Mouse (Mus musculus) neural tube, embryonic 13.5 days (tissue): Measurements from ENCODE around the gene Otub2. TPM values are rescaled to one million over a fixed set of nuclear protein-coding genes. Genes with fewer than 3 reads are reported as not detected.
"Not testable (repeated sequence)": the region's sequence is repeated elsewhere in the genome, so short reads cannot be mapped to it uniquely, and the experiment has no call there.

Experiments used
- ATAC-seq: fragments of 200-750 bp; cut with Nextera tagmentation; 2 replicates; pipeline ENCODE4 v1.8.0; 2017; ENCODE audit warnings: low read depth, mild to moderate bottlenecking, moderate TSS enrichment, moderate library complexity
- H3K27ac ChIP-seq: fragments of 300-500 bp; sonication (generic); replicated peaks from 2 replicates; pipeline ENCODE4 v1.5.1; 2015; ENCODE audit warnings: moderate library complexity, mild to moderate bottlenecking, inconsistent platforms
- H3K27me3 ChIP-seq: fragments of 300-500 bp; sonication (generic); 2 replicates; pipeline ENCODE4 v1.6.1; 2015; ENCODE audit warnings: mild to moderate bottlenecking, inconsistent platforms
- H3K36me3 ChIP-seq: fragments of 300-500 bp; sonication (generic); 2 replicates; pipeline ENCODE4 v1.6.1; 2015; ENCODE audit warnings: mild to moderate bottlenecking, inconsistent platforms
- H3K4me1 ChIP-seq: fragments of 300-500 bp; sonication (generic); replicated peaks from 2 replicates; pipeline ENCODE4 v1.6.1; 2015; ENCODE audit warnings: inconsistent platforms
- H3K4me2 ChIP-seq: fragments of 300-500 bp; sonication (generic); 2 replicates; pipeline ENCODE4 v1.6.1; 2015; ENCODE audit warnings: inconsistent platforms, mild to moderate bottlenecking, moderate library complexity
- H3K4me3 ChIP-seq: fragments of 300-500 bp; sonication (generic); 2 replicates; pipeline ENCODE4 v1.5.1; 2015; ENCODE audit warnings: mild to moderate bottlenecking, inconsistent platforms
- H3K9ac ChIP-seq: fragments of 300-500 bp; sonication (generic); 2 replicates; pipeline ENCODE4 v1.6.1; 2015; ENCODE audit warnings: moderate library complexity, mild to moderate bottlenecking, inconsistent platforms
- H3K9me3 ChIP-seq: fragments of 300-500 bp; sonication (generic); 2 replicates; pipeline ENCODE4 v1.6.1; 2016; ENCODE audit warnings: inconsistent platforms
- WGBS: fragments of 180-500 bp; shearing (Covaris S2); methylation state at CpG from one replicate; pipeline ENCODE4 v1.1.7; 2015; 5-methylcytosine and 5-hydroxymethylcytosine counted together
- polyA plus RNA-seq: library from polyadenylated mRNA; unstranded; fragments of >200 nt; fragmentation: Nextera tagmentation; extraction: Ambion mirVana; gene quantifications from 2 replicates; pipeline ENCODE4 v1.2.1, GENCODE M21; 2015

Otub2 gene
- polyA plus RNA-seq, 1 experiment from 2014 or later = 24.2 TPM

GRCm38 (mm10) chr12:103425016-103425728 is 36.7 kb downstream of the Otub2 start:
- H3K36me3 ChIP-seq = peaks cover 12% of the 10 kb centered on the region
- peak overlapping the region; percentile 96 for H3K4me3 ChIP-seq
- WGBS = 9% methylated on average over 33 of the region's 33 CpGs
- H3K27me3 ChIP-seq = 0 out of 2 replicates have a peak, but pooled peaks cover 3% of the 10 kb centered on the region
- no peaks in the 10 kb centered on the region for H3K9me3 ChIP-seq
- H3K4me1 ChIP-seq = peaks cover 43% of the 10 kb centered on the region
- H3K4me2 ChIP-seq = peak overlapping the region; percentile 97
- H3K9ac ChIP-seq = peak overlapping the region; percentile 95
- H3K27ac ChIP-seq = peak overlapping the region; percentile 46
- ATAC-seq = peak; percentile 2

GRCm38 (mm10) chr12:103425729-103426470 is 37.4 kb downstream of the Otub2 start, which contains the start of gene Ddx24:
Gene Ddx24, minus strand, starts transcription at chr12:103425830.
- Histone ChIP-seq H3K4me3 (peak within 1 kb of the TSS; percentile 96), H3K27ac (peak within 1 kb of the TSS; percentile 62), H3K9ac (peak within 1 kb of the TSS; percentile 95), H3K36me3 (peaks cover 12% of the 10 kb centered on the region), H3K4me1 (peaks cover 40% of the 10 kb centered on the region), H3K27me3 (0 out of 2 replicates have a peak, but pooled peaks cover 3% of the 10 kb centered on the region), H3K9me3 (no peaks in the 10 kb centered on the region), H3K4me2 (peak within 1 kb of the TSS; percentile 97)
- 1% methylated on average over 33 of the region's 33 CpGs for WGBS
- ATAC-seq = peak; percentile 100

- Histone ChIP-seq H3K4me3 (no peak overlapping the region), H3K9ac (no peak overlapping the region), H3K27me3 (0 out of 2 replicates have a peak, but pooled peaks cover 3% of the 10 kb centered on the region), H3K27ac (no peak overlapping the region), H3K4me2 (no peak overlapping the region), H3K9me3 (no peaks in the 10 kb centered on the region), H3K36me3 (peaks cover 12% of the 10 kb centered on the region), H3K4me1 (peaks cover 33% of the 10 kb centered on the region)
- WGBS = 90% methylated on average over 7 of the region's 7 CpGs
- no peak for ATAC-seq
Observed at GRCm38 (mm10) chr12:103426710-103427109, 38.2 kb downstream of the Otub2 start.

- no peak overlapping the region for H3K9ac ChIP-seq
- ATAC-seq = no peak
- H3K4me2 ChIP-seq = no peak overlapping the region
- no peaks in the 10 kb centered on the region for H3K36me3 ChIP-seq
- H3K4me1 ChIP-seq = no peaks in the 10 kb centered on the region
- no peak overlapping the region for H3K27ac ChIP-seq
- WGBS = 85% methylated on average over 2 of the region's 2 CpGs
- no peaks in the 10 kb centered on the region for H3K9me3 ChIP-seq
- H3K27me3 ChIP-seq = 0 out of 2 replicates have a peak, but pooled peaks cover 3% of the 10 kb centered on the region
- H3K4me3 ChIP-seq = no peak overlapping the region
Observed at GRCm38 (mm10) chr12:103433430-103433829, 44.9 kb downstream of the Otub2 start.

- no peak within 1 kb of the TSS for H3K4me2 ChIP-seq
- 75% methylated on average over 8 of the region's 8 CpGs for WGBS
- H3K9ac ChIP-seq = no peak within 1 kb of the TSS
Observed at GRCm38 (mm10) chr12:103433986-103434731, 45.7 kb downstream of the Otub2 start, which contains the start of gene Ifi27. Gene Ifi27, plus strand, starts transcription at chr12:103434211.

GRCm38 (mm10) chr12:103434861-103435260 is 46.4 kb downstream of the Otub2 start:
- no peaks in the 10 kb centered on the region for H3K4me1 ChIP-seq
- no peak for ATAC-seq
- H3K4me2 ChIP-seq = no peak overlapping the region

More at GRCm38 (mm10) chr12:103433986-103434731, 45.7 kb downstream of the Otub2 start, which contains the start of gene Ifi27:
- H3K27ac ChIP-seq = no peak within 1 kb of the TSS
- no peak for ATAC-seq
- no peaks in the 10 kb centered on the region for H3K36me3 ChIP-seq
- no peak within 1 kb of the TSS for H3K4me3 ChIP-seq
- no peaks in the 10 kb centered on the region for H3K9me3 ChIP-seq
- H3K27me3 ChIP-seq = 0 out of 2 replicates have a peak, but pooled peaks cover under 1% of the 10 kb centered on the region
- no peaks in the 10 kb centered on the region for H3K4me1 ChIP-seq

GRCm38 (mm10) chr12:103437601-103438000 is 49.1 kb downstream of the Otub2 start:
- no peak for ATAC-seq
- Histone ChIP-seq H3K27ac (no peak overlapping the region), H3K4me3 (no peak overlapping the region), H3K9me3 (no peaks in the 10 kb centered on the region), H3K27me3 (no peaks in the 10 kb centered on the region), H3K36me3 (no peaks in the 10 kb centered on the region), H3K4me2 (no peak overlapping the region), H3K4me1 (no peaks in the 10 kb centered on the region), H3K9ac (no peak overlapping the region)
- WGBS = 100% methylated on average over 1 of the region's 1 CpGs

More at GRCm38 (mm10) chr12:103434861-103435260, 46.4 kb downstream of the Otub2 start:
- Histone ChIP-seq H3K36me3 (no peaks in the 10 kb centered on the region), H3K27me3 (no peaks in the 10 kb centered on the region), H3K4me3 (no peak overlapping the region), H3K9me3 (no peaks in the 10 kb centered on the region), H3K9ac (no peak overlapping the region), H3K27ac (no peak overlapping the region)

GRCm38 (mm10) chr12:103443524-103443923 is 55.0 kb downstream of the Otub2 start, which contains the start of gene Ifi27l2a:
Gene Ifi27l2a, minus strand, starts transcription at chr12:103443680.
- WGBS = 59% methylated on average over 3 of the region's 3 CpGs
- no peaks in the 10 kb centered on the region for H3K9me3 ChIP-seq
- no peaks in the 10 kb centered on the region for H3K36me3 ChIP-seq
- H3K9ac ChIP-seq = no peak within 1 kb of the TSS
- no peak for ATAC-seq
- no peaks in the 10 kb centered on the region for H3K27me3 ChIP-seq
- H3K27ac ChIP-seq = no peak within 1 kb of the TSS
- no peaks in the 10 kb centered on the region for H3K4me1 ChIP-seq
- no peak within 1 kb of the TSS for H3K4me2 ChIP-seq
- H3K4me3 ChIP-seq = no peak within 1 kb of the TSS

GRCm38 (mm10) chr12:103444261-103444660 is 55.8 kb downstream of the Otub2 start:
- H3K9ac ChIP-seq, H3K4me2 ChIP-seq, H3K27me3 ChIP-seq, ATAC-seq, H3K36me3 ChIP-seq, H3K4me3 ChIP-seq, H3K27ac ChIP-seq, H3K4me1 ChIP-seq, H3K9me3 ChIP-seq: not testable (repeated sequence)
- WGBS = 52% methylated on average over 6 of the region's 7 CpGs

GRCm38 (mm10) chr12:103445060-103445459 is 56.6 kb downstream of the Otub2 start:
- 79% methylated on average over 3 of the region's 3 CpGs for WGBS
- no peak overlapping the region for H3K27ac ChIP-seq
- no peak for ATAC-seq

GRCm38 (mm10) chr12:103453361-103453760 is 64.9 kb downstream of the Otub2 start:
- Histone ChIP-seq H3K4me2 (no peak overlapping the region), H3K9me3 (no peaks in the 10 kb centered on the region), H3K4me1 (no peaks in the 10 kb centered on the region), H3K27ac (no peak overlapping the region), H3K9ac (no peak overlapping the region), H3K36me3 (no peaks in the 10 kb centered on the region), H3K4me3 (no peak overlapping the region), H3K27me3 (no peaks in the 10 kb centered on the region)
- no peak for ATAC-seq

More at GRCm38 (mm10) chr12:103445060-103445459, 56.6 kb downstream of the Otub2 start:
- Histone ChIP-seq H3K4me2 (no peak overlapping the region), H3K36me3 (no peaks in the 10 kb centered on the region), H3K4me1 (no peaks in the 10 kb centered on the region), H3K9me3 (no peaks in the 10 kb centered on the region), H3K4me3 (no peak overlapping the region), H3K27me3 (no peaks in the 10 kb centered on the region), H3K9ac (no peak overlapping the region)
